Mouse (Mus musculus) granulocyte monocyte progenitor cell, adult 5-6 weeks (primary cell): ENCODE data around the gene Gm47985. TPM values are rescaled to one million over a fixed set of nuclear protein-coding genes. Genes with fewer than 3 reads are reported as not detected.
A peak's percentile ranks its signal among the peaks of the same experiment; 100 is the strongest.

Experiments
- ATAC-seq: replicated peaks from 2 replicates; pipeline ENCODE4 v1.8.0; 2016; ENCODE audit warnings: mild to moderate bottlenecking, moderate TSS enrichment, inconsistent platforms; ENCODE audit not compliant: poor library complexity, severe bottlenecking
- total RNA-seq, 2 experiments: library from RNA; stranded (forward) in 1 of 2; stranded (reverse) in 1 of 2; fragments of 200-712, 200-1000 nt in 1 of 2; fragments of >200 nt in 1 of 2; fragmentation: Nextera tagmentation in 1 of 2; gene quantifications; 2 replicates each; pipeline ENCODE4 v1.2.3; 2014 to 2017

The Gm47985 gene
- total RNA-seq, 2 experiments from 2014 or later, result not detected

DNA sequence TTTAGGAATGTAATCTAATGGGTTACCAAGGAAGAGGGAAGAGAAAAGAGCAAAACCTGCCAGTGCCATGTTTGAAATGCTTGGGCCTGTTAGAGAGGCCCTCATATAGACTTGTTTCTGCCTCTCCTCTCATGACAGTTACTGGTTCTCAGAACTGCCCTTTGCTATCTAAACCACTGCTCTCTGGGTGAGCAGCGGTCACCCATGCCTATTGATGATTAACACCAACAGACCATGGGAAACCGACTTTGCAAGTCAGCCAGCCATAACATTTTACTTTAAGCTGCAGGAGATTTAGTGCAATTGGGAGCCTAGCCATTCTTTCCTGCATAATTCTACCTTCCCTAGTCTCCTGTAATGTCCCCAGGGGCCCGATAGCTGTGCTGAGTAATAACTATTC is 34.1 kb downstream of the Gm47985 start:
- ATAC-seq, result no peak

DNA sequence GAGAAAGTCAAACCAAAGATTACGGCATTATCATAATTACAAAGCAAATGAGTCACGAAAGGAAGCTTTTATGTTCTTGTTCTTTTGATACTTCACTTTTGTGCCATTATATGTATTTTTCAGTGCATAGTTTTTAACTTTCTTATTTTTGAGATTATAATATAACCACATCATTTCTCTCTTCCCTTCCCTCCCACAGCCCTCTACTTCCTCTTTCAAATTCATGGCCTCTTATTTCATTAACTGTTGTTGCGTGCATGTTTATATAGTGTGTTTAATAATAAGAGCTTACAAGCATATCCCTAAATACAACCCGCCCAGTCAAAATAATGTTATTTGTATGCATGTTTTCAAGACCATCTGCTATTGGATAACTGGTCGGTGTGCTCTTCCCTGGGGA is 36.7 kb downstream of the Gm47985 start:
- peak; percentile 45 for ATAC-seq

DNA sequence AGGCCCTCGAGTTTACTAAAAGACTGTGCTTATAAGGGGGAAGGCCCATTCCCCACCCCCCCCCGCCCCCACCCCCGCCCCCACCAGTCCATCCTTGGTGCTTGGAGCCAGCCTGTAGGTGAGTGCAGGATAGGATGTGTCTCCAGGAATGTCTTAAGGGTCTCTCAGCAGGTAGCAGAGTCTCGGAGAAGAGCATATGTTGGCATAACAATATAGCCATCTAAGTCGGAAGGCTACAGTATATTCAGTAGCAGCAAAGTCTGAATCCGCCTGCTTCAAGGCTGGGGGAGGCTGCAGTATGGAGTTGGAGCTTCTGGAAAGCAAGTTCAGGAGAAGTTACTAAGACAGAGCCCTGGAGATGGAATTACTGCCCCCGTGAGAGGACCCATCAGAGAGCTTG is 37.8 kb downstream of the Gm47985 start:
- ATAC-seq, result no peak

DNA sequence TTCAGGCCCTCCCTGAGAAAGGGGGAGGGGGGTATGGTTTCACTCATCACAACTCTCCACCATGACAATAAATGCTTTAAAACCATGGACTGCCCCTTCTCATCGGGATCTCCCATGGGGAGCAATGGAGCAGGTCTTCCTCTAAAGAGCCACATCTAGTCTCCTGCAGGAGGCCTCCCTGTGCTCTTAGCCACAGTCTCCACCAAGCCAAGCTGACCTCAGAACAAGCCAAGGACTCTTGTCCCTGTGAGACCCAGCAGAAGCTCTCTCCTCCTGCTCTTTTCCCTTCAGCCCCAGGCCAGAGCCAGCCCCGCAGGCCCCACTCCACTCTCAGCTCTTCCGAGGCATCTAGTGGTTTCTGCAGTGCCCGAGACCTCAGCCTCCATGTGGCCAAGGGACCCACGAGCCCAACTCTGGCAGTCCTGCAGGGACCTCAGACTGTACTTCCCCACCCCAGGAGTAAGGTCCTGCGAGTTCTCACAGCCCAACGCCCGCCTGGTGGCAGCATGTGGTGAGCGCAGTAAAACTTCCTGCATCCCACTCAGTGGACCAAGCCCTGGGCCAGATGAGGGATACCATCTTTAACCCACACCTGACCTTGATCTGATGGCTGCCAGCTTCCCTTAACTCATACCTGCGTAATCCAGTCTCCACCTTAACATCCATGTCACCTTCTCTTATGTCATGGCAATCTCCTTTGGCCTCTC is 40.4 kb downstream of the Gm47985 start:
- ATAC-seq, result 0 out of 2 replicates have a peak, but pooled peaks have one; percentile 50

DNA sequence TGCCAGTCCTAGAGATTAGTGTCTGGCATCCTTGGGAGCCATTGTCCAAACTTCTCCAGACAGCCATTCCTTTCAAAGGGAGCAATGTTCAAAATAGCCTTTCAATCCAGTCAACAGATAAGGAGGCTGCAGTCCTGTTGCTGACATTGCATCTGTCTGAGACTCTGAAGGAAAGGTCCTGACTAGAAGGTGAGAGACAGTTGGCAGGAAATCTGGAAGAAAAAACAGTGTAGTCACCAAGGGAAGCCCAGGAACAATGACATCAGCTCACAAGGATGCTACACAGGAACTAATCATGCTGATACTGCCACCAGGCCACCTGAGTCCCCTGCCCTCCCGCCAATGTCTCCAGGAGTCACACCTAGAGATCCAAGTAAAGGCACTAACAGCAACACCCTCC is 41.0 kb downstream of the Gm47985 start:
- ATAC-seq, result no peak

DNA sequence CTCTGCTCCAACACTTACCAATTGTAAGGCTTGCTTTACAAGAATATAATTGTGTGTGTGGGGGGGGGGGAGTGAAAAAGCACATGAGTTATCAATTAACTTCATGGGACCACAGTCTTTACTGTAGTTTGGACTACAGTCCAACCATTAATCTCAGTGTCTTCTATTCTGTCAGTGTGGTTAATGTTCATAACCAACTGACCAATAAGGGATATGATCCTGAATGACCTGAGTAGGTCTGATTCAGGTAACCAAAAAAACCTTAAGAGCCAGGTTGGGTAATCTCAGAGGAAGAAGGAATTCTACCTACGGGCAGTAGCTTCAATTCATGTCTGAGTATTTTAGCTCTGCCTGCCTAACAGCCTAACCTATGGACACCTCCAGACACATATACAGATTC is 42.2 kb downstream of the Gm47985 start:
- ATAC-seq, result no peak

DNA sequence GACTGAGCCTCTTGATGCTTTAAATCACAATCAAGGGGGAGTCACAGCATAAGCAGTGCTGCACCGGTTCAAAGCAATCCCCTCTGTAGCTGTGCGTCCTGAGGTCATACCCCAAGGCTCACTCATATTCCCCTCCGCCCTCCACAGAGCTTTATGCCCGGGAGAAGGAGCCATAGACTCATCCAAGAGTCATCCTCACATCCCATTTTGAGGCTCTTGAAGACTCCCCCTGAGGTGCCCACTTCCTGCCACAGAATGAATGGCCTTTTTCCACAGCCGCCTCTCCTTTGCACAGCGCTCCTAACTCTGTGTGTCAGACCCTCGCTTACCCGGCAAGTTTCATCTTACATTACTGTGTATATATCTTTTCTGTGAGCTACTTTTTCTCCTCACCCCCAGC is 45.2 kb downstream of the Gm47985 start:
- ATAC-seq, result peak; percentile 15; the same call in 1 of the 2 replicates

DNA sequence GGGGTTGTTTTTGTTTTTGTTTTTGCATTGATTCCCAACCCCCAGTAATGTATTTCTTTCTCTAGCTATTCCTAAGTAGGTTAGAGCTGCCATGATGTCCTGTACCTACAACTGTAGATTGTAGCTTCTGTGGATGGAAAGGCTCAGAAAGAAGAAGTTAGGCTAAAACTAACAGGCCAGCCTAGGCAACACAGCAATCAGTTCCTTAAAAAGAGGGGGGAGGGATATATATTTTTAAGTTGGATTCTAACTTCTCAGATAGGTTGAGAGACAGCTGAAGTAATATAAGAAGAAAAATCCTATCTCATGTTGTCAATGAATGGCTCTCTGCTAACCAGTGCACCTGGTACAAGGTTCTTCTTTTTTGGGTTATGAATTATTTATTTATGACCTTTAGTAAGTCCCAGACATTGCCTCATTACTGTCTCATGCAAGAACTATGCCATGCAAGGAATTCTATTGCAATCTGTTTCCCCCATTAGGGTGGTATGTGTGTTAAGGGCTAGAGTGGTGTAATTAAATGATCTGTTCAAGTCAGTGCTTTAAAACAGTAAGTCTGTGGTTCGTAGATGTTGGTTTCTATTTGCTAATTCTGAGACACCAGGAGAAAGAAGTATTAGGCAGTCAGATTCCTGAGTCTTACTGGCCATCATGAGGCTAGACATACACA is 46.1 kb downstream of the Gm47985 start:
- peak; percentile 94 for ATAC-seq

DNA sequence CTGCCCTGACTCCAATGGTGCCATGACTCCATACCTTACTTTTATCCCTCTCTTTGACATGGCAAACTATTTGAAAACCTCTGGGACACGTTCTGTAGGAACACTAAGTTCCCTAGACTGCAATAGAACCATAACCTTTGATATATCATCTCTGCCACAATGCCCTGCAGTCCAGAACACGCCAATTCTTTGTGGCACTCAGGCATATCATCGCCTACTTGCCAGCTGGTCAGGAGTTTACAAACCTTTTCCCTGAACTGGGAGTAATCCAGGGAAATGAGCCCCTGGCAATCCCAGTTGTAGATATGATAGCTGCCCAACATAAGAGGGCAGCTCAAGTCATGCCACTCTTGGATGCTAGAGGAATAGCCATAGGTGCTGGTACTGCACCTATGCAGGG is 50.0 kb downstream of the Gm47985 start:
- no peak for ATAC-seq

DNA sequence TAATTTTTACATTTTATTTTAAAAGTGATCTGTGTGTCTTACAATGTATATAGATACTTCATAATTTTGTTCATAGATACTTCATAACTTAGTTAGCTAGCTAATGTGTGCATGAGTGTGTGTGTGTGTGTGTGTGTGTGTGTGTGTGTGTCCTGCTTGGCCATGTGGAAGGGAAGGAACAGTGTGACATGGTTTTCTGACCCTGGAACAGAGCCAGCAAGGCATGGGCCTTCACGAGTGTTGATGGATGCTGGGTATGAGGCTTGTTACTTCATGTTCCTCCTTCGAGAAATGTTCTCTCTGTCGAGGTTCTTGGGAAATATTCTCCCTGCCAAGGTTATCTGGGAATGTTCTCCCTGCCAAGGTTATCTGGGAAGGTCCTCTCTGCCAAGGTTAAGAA is 51.4 kb downstream of the Gm47985 start:
- no peak for ATAC-seq

Other genes starting within 250 kb of the Gm47985 start
- not detected in 2 replicates for gene Hmcn1, start 189.1 kb upstream of the Gm47985 start, total RNA-seq (2014; fragmentation: Nextera tagmentation)
- 0.22 TPM in 1 of 2 replicates, not detected in the other for gene Hmcn1, start 189.1 kb upstream of the Gm47985 start, total RNA-seq (2017)
- not detected in 2 replicates for gene Gm8947, start 9.8 kb downstream of the Gm47985 start, total RNA-seq (2014; fragmentation: Nextera tagmentation)
- 0.47 TPM in 1 of 2 replicates, not detected in the other for gene Gm8947, start 9.8 kb downstream of the Gm47985 start, total RNA-seq (2017)
- not detected in 2 replicates for gene Gm47995, start 15.9 kb downstream of the Gm47985 start, total RNA-seq (2014; fragmentation: Nextera tagmentation)
- gene Gm47995, start 15.9 kb downstream of the Gm47985 start, total RNA-seq (2017), result not detected in 2 replicates
- not detected in 2 replicates for gene 3110040M04Rik, start 21.6 kb downstream of the Gm47985 start, total RNA-seq (2014; fragmentation: Nextera tagmentation)
- gene 3110040M04Rik, start 21.6 kb downstream of the Gm47985 start, total RNA-seq (2017), result not detected in 2 replicates
- gene Gm47996, start 27.6 kb downstream of the Gm47985 start, total RNA-seq (2014; fragmentation: Nextera tagmentation), result not detected in 2 replicates
- not detected in 2 replicates for gene Gm47996, start 27.6 kb downstream of the Gm47985 start, total RNA-seq (2017)
- 284 and 329 TPM in 2 replicates for gene Ivns1abp, start 161.9 kb downstream of the Gm47985 start, total RNA-seq (2014; fragmentation: Nextera tagmentation)
- 441 and 484 TPM in 2 replicates for gene Ivns1abp, start 161.9 kb downstream of the Gm47985 start, total RNA-seq (2017)
- 20.3 and 39.4 TPM in 2 replicates for gene Swt1, start 245.9 kb downstream of the Gm47985 start, total RNA-seq (2014; fragmentation: Nextera tagmentation)
- 15.3 and 24.4 TPM in 2 replicates for gene Swt1, start 245.9 kb downstream of the Gm47985 start, total RNA-seq (2017)
- gene Trmt1l, start 246.0 kb downstream of the Gm47985 start, total RNA-seq (2014; fragmentation: Nextera tagmentation), result 35.6 and 38.1 TPM in 2 replicates
- gene Trmt1l, start 246.0 kb downstream of the Gm47985 start, total RNA-seq (2017), result 19.1 and 24.3 TPM in 2 replicates